Mouse (Mus musculus) liver, embryonic 14.5 days (tissue): ENCODE measurements at regions not wholly inside any gene's neighbourhood (a gene's known extent, or its start where the extent isn't known, plus 50 kb on each side); places are given as distances from the start of the nearest gene placed in this dataset.

Experiments used
- CTCF ChIP-seq: IDR thresholded peaks from 2 replicates; pipeline ENCODE4 v1.5.1; 2016; ENCODE audit warnings: antibody characterized with exemption, low read depth, control low read depth
- EP300 ChIP-seq: IDR thresholded peaks from 2 replicates; pipeline ENCODE4 v1.6.1; 2016; ENCODE audit warnings: antibody characterized with exemption, low read depth

- TF ChIP-seq CTCF (no peak), EP300 (no peak)
These were observed 69.3 kb upstream of the E2f3 start for GRCm38 (mm10) chr13:30055141-30055645.
